Mouse (Mus musculus): ENCODE measurements at regions not wholly inside any gene's neighbourhood (a gene's known extent, or its start where the extent isn't known, plus 50 kb on each side); places are given as distances from the start of the nearest gene placed in this dataset.
A peak's percentile ranks its signal among the peaks of the same experiment; 100 is the strongest.

DNA sequence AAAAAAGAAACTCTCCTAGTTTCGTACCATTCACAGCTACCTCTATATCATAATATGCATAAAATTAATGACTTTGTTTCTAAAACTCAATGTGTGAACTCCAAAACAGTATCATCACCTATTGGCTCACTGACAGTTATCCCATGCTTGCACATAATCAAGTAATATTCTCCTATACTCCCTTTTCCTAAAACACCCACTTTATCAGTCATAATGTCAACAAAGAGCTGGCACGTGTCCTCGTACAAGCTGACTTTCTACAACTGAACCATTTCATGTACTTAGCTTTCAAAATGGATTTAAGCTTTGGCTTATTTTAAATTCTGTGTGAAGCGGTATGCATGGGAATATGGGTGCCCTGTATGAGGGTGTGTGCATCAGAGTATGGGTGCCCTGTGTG, 58.0 kb upstream of the Golim4 start:
- no peak for DNase-seq (ENCODE audit: low read depth)

GRCm38 (mm10) chr3:76008564-76009183, 51.9 kb upstream of the Golim4 start:
- peak; percentile 29 for DNase-seq (ENCODE audit: low read depth)

Data from naive thymus-derived CD4-positive, alpha-beta T cell, adult 2 months (primary cell).